Mouse (Mus musculus) layer of hippocampus, postnatal 14 days (tissue): ENCODE measurements around the gene Zic1. TPM values are rescaled to one million over a fixed set of nuclear protein-coding genes. Genes with fewer than 3 reads are reported as not detected.

ENCODE experiments used
- DNase-seq, 2 experiments: peaks; one replicate each; pipeline ENCODE4 v3.0.0; 2021 to 2022; ENCODE audit warnings: low spot score in 2 of 2, mixed read lengths in 1 of 2
- long read RNA-seq, 2 experiments: library from polyadenylated mRNA; stranded (forward); transcript quantifications; one replicate each; pipeline ENCODE4 v2.0.0; 2021
- total RNA-seq, 2 experiments: library from RNA; stranded (reverse); gene quantifications; 2 replicates each; pipeline ENCODE4 v1.2.3; 2021

The Zic1 gene
- total RNA-seq, result 10 to 100 TPM; 28.5 to 30.0 TPM
- long read RNA-seq, experiment 1, partial matches to known transcripts, result 0 of 4 reads
- long read RNA-seq, experiment 1, other reads (novel, unspliced or antisense), result 4 of 4 reads
- long read RNA-seq, experiment 2, partial matches to known transcripts, result 1 of 2 reads
- long read RNA-seq, experiment 2, other reads (novel, unspliced or antisense), result 1 of 2 reads

DNA sequence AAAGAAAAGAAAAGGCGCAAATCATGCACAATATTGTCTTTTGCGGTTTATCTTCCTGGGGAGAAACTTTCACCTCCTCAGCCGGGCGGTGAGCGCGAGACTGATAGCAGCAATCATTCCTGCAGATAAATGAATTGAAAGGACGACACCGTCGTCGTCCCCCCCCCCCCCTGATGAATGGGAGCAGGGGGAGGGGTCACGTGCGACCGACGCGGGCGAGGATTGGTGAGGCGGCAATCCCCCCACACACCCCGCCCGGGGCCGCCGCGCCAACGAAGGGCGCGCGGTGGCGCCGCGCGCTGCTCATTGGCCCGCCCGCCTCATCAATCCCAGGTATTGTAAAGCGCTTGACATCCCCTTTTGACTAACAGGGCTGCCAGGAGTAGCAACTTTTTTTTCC is at the start of gene Zic1:
Gene Zic1, minus strand, starts transcription at position 147 of the 400 bp plus-strand sequence.
- DNase-seq, result peak; percentile 46 to 63

DNA sequence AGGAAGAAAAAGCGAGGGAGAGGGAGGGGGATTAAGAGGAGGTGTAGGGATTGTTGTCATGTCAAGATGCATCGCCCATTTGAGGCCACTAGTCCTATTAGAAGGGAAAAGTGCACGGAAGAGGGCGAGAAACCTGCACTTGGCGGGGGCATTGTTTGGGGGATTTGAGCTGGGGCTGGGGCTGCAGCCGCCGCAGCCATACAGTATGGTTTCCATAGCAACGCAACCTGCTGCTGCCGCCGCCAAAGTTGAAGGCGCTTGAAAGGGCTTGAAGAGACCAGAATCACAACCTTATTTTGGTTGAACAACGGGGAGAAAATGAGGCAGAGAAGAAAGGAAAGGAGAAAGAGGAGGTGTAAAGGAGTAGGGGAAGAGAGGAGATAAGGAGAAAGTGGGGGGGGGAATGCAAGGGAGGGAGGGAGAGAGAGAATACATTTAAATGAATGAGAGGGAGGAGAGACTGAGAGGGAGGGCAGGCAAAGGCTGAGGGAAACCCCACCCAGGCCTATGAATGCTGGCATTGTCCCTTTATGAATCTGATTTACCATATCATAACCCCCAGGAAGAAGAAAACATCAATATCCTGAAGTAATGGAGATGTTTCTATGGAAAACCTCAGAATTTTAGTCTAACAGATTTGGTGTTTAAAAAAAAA is 48.5 kb upstream of the Zic1 start:
- no peak for DNase-seq

DNA sequence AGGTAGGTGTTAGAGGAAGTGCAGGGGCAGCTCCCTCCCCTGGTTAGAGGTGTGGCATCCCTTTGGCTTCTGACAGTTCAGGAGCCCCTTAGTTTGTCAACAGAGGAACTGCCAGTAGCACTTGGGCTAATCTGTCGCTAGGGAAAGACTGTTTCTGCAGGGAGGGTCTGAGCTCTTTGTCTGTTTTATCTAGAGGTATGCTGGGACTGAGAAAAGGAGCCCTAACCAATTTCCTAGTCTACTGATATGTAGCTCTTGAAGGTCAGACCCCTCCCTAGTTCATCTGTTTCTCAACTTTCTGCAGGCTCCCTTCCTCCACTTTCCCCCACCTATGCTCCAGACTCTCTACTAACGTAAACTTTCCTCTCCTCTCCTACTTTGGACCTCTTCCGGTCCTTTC is 44.2 kb upstream of the Zic1 start:
- no peak for DNase-seq

DNA sequence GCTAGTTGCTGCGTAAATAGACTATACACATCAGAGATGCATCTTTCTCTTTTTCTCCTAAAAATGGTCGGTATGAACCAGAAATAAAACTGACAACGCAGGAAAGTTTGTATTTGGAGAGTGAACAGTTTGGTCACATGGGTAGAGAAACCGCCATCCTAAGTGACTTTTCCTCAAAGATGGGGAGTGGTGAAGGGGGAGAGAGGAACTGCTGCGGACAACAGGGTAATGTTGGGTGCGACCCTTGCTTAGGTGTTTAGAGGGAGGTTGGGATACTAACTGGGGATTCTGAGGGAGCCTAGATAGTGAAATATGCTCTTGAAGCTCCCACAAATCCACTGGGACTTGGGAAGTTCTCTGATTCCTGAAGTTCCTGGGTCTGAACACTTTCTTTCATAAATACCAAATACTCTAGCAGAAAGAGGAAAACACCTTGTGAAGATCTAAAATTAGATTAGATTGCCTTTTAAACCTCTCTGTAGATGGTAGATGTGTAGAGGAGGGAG is 40.7 kb upstream of the Zic1 start:
- no peak for DNase-seq

DNA sequence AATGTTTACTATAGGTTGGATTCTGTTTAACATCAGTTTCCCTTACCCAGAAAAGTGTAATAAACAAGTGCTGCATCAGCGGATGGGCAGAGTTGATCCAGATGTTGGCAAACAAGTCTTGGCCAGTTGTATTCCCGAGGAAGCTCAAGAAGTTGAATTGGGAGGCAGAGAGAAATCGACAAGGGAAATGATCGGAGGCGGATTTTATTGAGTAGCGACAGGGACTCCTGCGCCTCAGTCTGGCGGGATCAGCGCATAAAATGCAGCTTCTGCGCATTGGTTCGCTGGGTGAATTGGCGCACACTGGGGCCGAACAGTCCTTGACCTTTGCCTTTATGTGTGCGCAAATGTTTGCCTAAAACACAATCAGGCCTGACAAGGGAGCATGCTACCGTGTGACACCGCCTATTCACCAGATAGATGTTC is 40.2 kb upstream of the Zic1 start:
- no peak for DNase-seq

DNA sequence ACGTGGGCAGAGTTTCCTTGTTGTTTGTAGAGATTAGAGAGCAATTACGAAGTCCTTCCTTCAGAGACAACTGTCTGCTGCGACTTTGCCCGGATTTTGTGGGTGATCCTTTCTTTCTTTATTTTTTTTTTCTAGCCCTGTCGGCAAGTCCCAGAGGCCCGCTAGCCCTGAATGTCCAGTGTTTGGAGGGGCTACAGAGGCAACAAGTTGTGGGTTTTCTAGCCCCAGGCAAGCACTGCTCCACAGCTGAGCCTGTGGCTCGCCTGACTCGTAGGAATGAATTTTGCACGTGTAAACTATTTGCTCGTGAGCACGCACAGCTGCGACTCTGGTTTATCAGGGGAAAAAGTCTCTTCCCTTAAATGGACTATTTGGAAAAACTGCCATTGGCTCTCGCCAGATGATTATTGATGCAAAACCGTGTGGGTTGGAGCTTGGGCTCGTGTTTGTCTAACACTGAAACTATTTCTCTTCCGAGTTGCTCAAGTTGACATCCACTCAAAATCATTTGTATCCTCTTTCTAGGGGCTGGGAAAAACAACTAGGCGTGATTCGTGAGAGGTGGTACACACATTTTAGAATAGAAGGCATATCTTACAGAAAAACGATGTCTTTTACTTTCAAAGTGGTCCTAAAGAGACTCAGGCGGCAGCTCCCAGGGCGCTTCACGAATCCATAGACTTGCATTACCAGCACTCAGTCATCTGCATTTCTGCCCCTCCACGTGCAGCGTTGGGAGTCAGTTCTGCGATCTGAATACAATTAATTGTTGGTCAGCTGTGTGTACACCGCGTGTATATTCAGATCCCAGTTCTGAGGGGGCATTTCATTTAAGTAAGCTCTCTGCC is 39.5 kb upstream of the Zic1 start:
- peak in 1 of 2 experiments; percentile 15 for DNase-seq

DNA sequence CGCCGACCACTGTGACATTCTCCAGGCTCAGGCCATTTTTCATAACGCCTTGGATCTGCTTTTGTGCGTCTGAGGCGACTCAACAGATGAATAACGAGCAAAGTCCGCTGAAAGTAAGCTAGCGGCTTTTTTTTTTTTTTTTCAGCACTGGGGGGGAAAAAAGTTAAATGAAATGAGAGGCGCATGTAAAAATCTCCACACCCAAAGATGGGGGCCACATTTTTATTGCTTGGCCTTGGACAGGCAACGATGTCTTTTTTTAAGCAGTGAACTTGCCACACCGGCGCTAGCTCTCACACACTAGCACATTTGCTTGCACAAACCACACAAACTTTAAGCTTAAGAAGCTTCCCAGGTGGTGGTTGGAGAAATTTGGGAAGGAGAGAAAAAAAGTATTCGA is 38.6 kb upstream of the Zic1 start:
- DNase-seq, result no peak

DNA sequence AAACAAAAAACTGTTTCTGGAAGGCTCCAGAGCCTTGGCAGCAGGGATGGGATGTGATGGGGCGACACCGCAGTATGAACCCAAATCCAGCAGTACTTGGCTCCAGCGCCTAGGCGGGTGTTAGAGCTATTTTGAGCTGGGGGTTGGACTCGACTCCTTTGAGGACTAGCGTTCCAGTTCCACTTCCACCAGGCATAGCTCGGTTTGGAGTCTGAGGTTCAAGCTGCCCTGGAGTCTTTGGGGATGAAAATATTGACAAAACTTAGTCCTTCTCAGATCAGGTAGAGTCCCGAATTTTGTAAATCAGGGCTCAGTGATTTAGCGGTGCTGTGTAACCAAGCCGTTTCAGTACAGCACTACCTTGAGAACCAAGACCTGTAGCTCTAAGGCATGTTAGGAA is 35.9 kb upstream of the Zic1 start:
- no peak for DNase-seq

DNA sequence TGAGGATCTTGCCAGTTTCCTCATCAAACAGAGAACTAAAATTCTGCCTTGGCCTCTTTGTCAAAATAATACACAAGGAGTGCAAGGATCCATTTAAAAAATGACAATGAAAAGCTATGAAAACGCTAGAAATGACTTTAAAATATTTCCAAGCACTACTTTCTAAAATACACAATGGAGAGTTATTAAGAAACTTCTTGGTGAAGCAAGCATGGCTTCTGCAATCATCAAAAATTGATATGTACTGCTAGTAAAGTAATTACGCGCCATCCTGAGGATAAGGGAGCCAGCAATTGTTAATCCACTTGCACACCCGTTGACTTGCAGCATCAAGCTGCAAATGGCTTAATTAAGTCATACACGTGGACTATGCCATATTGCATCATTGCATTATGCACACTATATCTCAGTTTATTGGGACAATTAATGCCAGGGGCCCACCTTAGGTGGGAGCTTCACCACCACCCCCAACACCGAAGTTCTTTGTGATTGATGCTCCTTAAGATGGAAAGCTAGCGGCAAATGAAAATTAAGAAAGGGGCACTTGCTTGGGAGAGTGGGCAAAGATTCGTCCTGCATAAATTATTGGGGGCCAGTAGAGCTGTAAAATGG is 35.0 kb upstream of the Zic1 start:
- no peak for DNase-seq

DNA sequence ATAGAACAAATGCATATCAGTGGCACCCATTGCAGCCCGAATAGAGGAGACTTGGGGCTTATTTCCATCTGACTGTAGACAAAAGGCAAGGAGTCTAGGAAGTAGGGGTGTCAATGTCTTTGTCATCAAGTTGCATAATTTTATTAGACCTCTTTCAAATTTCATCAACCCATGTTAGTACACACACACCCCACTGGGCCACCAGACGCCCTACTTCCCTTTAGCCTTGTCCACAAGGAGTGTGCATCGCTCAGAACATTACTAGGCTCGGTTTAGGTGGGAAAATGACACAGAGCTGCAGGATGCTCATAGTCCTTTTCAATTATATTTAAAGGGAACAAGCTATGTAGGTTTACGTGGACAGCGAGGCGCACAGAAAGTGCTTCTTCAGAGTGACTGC is 34.4 kb upstream of the Zic1 start:
- DNase-seq, result no peak

DNA sequence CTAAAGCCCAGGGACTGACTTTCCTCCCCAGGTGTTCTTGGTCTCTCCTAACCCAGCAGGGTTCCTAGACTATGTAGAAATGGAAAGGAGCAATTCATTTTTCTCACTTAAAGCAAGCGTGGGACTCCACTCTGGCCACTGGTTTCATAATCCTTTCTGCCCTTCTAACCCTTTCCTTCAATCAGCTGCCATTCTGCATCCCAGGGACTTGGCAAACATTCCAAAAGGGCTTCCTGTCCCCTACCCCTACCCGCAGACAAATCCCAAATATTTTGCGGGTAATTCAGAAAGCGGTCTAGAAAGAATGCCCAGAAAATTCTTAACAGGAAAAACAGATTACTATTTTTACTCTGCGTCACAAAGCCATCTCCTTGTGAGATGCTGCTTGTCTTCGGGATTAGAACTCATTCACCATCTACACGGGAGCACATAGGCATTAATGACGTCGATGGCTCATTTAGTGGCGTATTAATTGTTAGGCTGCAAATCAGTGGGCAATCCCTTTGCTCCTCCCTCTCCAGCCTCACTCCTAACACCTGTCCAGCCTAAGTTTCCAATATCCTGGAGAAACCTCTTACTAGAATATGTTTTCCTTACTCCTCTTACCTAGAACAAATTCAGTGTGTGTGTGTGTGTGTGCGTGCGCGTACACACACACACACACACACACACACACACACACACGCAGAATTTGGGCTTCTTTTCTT is 29.6 kb upstream of the Zic1 start:
- DNase-seq, result no peak

DNA sequence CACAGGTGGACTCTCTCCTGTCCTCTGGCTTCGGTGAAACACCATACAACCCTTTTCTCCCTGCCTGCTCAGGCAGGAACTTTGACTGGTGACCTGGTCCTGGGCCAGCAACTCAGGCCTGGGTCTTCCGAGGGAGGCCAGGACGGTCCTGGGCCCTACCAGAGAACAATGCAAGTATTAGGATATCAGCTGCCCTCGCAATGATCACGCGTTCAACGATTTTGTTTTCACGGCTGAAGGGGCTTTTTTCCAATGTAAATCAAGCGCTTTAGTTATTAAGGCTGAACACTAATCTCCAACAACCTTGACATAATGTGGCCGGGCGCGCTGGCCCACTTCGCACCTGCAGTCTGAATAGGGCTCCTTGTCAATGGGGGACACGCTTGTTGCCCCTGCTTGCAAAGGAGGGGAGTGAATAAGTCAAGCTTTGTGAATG is 28.6 kb upstream of the Zic1 start:
- no peak for DNase-seq

DNA sequence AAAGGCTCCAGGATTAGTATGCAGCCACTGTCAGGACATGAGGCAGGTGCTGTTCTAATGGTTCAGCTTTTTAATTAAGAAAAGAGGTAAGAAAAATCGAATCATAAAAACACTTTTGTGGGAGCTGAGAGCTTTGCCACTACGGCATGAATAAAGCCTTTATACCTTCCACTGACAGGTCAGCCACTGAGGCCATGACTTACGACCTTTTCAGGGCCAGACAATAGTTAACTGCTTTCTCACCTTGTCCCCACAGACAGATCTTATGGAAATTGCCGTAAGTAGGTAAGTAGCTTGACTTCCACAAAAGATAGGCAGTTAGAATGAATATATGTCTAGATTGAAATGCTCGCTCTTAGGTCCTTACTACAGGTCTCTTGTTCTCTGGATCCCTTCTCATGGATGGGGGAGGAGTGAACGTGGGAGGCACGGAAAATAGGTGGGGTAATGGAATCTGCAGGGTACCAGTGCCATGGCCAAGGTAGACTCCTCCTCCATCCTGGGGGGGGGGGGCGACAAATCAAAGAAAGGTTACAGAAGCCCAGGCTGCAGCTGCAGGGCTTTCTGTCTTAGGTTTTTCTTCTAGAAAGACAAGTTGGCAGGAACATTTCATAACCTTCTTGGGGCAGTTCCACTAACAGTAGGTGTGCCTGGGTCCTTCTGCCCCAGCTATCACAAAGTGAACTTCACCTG is 27.9 kb upstream of the Zic1 start:
- DNase-seq, result no peak

DNA sequence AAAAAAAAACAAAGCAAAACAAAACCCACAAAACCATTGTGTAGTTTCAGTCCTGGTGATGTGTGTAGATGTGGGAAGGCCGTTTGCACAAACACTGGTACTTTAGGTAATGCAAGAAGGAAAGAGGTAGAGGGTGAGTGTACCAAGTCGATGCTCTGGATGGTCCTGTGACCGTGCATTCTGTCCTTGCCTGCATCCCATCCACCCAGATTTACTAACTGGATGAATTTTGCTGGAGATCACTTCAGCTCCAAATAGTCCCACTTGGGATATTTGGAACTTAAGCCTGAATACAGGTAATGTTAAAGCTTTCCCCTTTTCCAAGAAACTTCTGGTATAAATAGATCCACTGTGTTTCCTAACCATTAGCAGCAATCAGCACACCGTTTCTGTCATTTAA is 22.6 kb upstream of the Zic1 start:
- DNase-seq, result no peak

DNA sequence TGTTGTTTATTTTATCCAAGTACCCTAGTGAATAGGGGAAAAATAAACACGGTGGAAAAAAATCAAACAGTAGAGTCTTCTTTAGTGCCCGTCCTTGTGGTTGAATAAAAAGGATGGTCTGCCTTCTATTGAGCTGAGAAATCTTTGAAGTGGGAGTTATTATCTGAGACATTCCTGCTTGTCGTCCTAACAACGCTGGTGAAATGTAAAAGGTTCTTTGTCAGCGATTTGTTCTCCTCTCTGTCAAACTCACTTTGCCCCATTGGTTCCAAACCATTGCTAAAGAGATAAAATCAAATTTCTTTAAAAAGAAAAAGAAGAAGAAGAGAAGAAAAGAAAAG is 22.1 kb upstream of the Zic1 start:
- no peak for DNase-seq

DNA sequence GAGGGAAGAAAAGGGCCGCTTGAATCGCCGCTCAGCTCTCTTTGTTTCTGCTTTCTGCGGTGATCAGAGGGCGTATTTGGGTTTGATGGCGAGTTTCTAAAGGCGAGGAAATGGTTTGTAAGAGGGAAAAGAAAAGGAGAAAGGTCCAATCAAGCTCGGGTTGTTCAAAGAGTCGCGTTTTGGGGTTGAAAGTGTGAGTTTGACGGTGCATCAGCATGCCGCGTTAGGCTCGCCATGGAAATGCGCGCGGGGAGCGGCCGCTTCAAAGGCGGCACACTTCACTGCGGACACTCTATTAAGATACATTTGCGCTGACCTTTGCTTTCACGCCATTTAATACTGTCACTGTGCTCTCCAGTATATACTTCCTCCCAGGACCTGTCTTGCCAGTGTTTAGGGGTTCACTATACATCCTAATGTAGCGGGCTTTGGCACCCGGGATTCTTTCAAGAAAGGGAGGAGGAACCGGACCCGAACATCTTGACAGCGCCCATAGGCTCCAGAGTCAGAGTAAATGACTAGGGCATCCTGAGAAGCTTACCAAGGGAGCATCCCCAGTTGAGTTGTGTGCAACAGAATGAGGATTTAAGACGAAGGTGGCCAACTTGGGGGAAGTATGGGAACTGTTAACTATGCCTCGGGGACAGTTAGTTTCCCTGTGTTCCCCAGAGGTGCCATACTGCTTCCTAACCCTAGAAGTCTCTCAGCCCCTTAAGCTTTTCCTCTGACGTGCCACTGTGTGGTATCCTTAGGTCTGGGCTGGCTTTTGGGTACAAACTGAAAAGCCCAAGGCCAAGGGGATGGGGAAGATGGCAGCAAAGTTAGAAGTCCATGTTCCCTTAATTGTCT is 21.5 kb upstream of the Zic1 start:
- no peak for DNase-seq

DNA sequence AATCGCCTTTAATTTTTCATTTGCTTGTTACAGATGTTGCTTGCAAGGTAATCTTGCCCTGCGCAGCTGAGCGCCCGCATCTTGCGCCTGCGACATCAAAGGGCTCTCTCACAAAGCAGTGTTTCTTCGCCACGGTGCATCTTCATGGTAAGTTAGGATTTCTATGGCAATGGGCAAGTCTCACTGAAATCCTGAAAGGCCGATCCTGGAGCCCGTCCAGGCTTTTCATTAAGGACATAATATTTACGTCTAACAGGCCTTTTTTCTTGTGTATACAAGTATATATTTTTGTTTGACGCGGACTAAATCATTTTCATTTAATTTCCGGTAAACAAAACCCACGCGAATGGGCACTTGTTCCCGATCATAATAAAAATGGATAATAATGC is 20.9 kb upstream of the Zic1 start:
- DNase-seq, result no peak

DNA sequence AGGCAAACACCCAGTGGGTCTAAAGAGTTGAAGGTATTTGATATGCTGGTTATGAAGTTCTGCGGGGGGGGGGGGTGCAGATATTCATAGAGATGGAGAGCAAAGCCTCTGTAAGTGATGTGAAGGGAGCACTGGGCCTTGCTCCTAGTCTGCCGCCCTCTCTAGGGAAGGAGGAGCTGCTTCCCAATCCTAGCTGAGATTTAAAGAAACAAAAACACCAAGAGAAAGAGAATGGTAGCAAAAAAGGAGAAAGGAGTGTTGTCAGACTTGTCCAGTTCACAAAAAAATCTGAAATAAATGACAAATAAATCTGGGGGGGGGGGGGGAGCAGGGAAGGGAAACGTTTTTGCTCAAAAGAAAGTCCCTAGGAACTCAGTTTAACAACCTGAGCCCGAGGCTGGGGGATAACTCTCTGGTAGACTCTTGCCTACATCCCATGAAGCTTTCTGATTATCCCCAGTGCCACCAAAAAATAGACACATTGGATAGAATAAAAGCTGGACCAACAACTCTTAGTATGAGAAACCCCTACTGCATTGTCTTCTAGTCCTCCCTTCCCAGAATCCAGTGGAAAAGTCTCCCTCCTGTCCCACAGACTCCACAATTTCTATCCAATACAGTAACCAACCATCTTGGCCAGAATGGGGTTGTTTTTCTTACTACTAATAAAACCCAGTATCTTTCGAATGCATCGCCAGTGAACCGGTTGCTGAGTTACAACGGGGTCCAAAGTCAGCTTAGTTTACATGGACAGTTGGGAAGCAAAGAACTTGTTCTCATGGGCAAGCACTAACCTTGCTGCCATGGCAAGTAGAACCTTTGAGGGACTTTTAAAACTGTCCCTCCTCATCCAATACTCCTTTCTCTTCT is 20.2 kb upstream of the Zic1 start:
- DNase-seq, result no peak
